Mouse (Mus musculus): ENCODE measurements around the gene Gatb. TPM values are rescaled to one million over a fixed set of nuclear protein-coding genes. Genes with fewer than 3 reads are reported as not detected.

Gene Gatb
- total RNA-seq, 2 experiments from 2014 or later: 43.5 to 45.2 TPM

- intact Hi-C loops (cut with DNase I): no loop called here
Measured at GRCm38 (mm10) chr3:85693013-85693412, 119.1 kb downstream of the Gatb start.

GRCm38 (mm10) chr3:85695056-85695455 is 121.1 kb downstream of the Gatb start:
- intact Hi-C loops (cut with DNase I): no loop called here
- DNase-seq: no peak

More at GRCm38 (mm10) chr3:85693013-85693412, 119.1 kb downstream of the Gatb start:
- DNase-seq: no peak

- intact Hi-C loops (cut with DNase I): no loop called here
- DNase-seq: no peak
Measured at GRCm38 (mm10) chr3:85698496-85698895, 124.6 kb downstream of the Gatb start.

GRCm38 (mm10) chr3:85703141-85703882 is 129.4 kb downstream of the Gatb start:
- intact Hi-C loops (cut with DNase I): no loop called here

More at GRCm38 (mm10) chr3:85703141-85703882, 129.4 kb downstream of the Gatb start:
- DNase-seq: no peak

Other genes starting within 250 kb of the Gatb start
- 10 to 100 TPM; 46.4 to 67.6 TPM for gene Fam160a1, start 243.2 kb downstream of the Gatb start, total RNA-seq (2021)

All from heart, postnatal 36 days (tissue).